Mouse (Mus musculus): ENCODE measurements around the gene Xpr1.

DNA sequence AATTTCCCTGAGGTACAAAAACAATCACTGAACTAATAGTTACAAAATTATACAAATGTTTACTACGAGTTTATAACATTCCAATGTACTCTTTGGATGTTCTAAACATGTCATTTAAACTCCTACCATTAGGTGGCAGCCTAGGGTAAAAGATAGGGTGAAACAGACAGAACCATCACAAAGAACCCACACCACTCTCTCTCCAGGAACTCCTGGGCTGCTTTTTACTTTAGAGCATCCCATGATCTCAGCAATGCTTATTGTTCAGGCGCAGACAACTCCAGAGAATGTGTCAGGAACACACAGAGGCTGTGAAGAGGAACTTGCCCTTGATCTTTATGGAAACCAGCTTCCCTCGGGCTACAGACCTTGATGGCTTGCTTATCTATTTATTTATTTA is 123.8 kb downstream of the Xpr1 start:
- no peak for TF ChIP-seq TAL1 (IDR thresholded peaks at IDR 0.05; ENCODE audit: low read length)
- no peak for TF ChIP-seq GATA1 (IDR thresholded peaks at IDR 0.05; ENCODE audit: low read length)
